Mouse (Mus musculus) hindbrain, embryonic 11.5 days (tissue): ENCODE data around the gene Gpr87. TPM values are rescaled to one million over a fixed set of nuclear protein-coding genes. Genes with fewer than 3 reads are reported as not detected.

Experiments
- ATAC-seq: fragments of 200-750 bp; cut with Nextera tagmentation; 2 replicates; pipeline ENCODE4 v1.8.0; 2017; ENCODE audit warnings: mild to moderate bottlenecking, moderate TSS enrichment, moderate library complexity; ENCODE audit not compliant: low FRiP score
- DNase-seq: peaks from one replicate; pipeline ENCODE4 v3.0.0-alpha.2; 2015; ENCODE audit warnings: low spot score
- H3K27ac ChIP-seq: fragments of 300-500 bp; sonication (generic); 2 replicates; pipeline ENCODE4 v1.5.1; 2014; ENCODE audit warnings: mild to moderate bottlenecking, low read depth, low read length
- H3K27me3 ChIP-seq: fragments of 300-500 bp; sonication (generic); 2 replicates; pipeline ENCODE4 v1.6.1; 2014; ENCODE audit warnings: mild to moderate bottlenecking, low read length, moderate library complexity, mixed read lengths; ENCODE audit not compliant: control insufficient read depth, insufficient read depth
- H3K36me3 ChIP-seq: fragments of 300-500 bp; sonication (generic); 2 replicates; pipeline ENCODE4 v1.6.1; 2014; ENCODE audit warnings: mild to moderate bottlenecking, low read length, moderate library complexity, mixed read lengths; ENCODE audit not compliant: control insufficient read depth, insufficient read depth
- H3K4me1 ChIP-seq: fragments of 300-500 bp; sonication (generic); replicated peaks from 2 replicates; pipeline ENCODE4 v1.6.1; 2014; ENCODE audit warnings: low read length, mixed read lengths; ENCODE audit not compliant: control insufficient read depth, insufficient read depth
- H3K4me2 ChIP-seq: fragments of 300-500 bp; sonication (generic); replicated peaks from 2 replicates; pipeline ENCODE4 v1.6.1; 2014; ENCODE audit warnings: mild to moderate bottlenecking, low read depth, low read length
- H3K4me3 ChIP-seq: fragments of 300-500 bp; sonication (generic); 2 replicates; pipeline ENCODE4 v1.5.1; 2014; ENCODE audit warnings: low read depth, low read length
- H3K9ac ChIP-seq: fragments of 300-500 bp; sonication (generic); 2 replicates; pipeline ENCODE4 v1.6.1; 2014; ENCODE audit warnings: low read depth, low read length
- H3K9me3 ChIP-seq: fragments of 300-500 bp; sonication (generic); 2 replicates; pipeline ENCODE4 v1.6.1; 2016; ENCODE audit warnings: low read length; ENCODE audit not compliant: control insufficient read depth
- WGBS: fragments of 180-500 bp; shearing (Covaris S2); extraction: QIAGEN DNeasy Blood & Tissue Kit; methylation state at CpG from one replicate; pipeline ENCODE4 v1.1.7; 2014; 5-methylcytosine and 5-hydroxymethylcytosine counted together
- polyA plus RNA-seq: library from polyadenylated mRNA; unstranded; fragments of >200 nt; fragmentation: Nextera tagmentation; extraction: Ambion mirVana; gene quantifications from 2 replicates; pipeline ENCODE4 v1.2.1, GENCODE M21; 2014

Gpr87 gene
- polyA plus RNA-seq, 1 experiment from 2014 or later = not detected

DNA sequence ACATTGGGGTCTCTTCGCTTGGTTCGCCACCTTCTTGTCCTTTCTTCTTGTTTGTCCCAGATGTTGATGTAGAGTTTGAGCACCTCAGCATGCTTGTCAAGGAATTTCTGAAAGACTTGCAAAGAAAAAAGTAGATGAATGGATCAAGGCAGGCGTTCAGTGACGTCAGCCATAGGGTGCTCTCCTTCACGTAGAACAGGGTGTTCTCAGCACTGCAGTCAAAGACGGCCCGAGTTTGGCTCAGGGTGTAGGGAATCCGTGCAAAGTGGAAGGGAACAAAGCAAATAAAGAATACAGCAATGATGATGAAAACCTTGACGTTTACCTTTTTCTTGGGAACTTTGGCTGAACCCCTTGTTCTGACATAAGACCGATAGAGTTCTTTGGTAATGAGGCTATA, 22.3 kb upstream of the Gpr87 start:
- Histone ChIP-seq H3K4me3 (no peak overlapping the region), H3K27ac (no peak overlapping the region), H3K9ac (no peak overlapping the region), H3K9me3 (no peaks in the 10 kb centered on the region), H3K36me3 (no peaks in the 10 kb centered on the region), H3K27me3 (no peaks in the 10 kb centered on the region), H3K4me1 (no peaks in the 10 kb centered on the region), H3K4me2 (no peak overlapping the region)
- ATAC-seq (no peak), DNase-seq (no peak)
- 95% methylated on average over 10 of the region's 10 CpGs for WGBS

DNA sequence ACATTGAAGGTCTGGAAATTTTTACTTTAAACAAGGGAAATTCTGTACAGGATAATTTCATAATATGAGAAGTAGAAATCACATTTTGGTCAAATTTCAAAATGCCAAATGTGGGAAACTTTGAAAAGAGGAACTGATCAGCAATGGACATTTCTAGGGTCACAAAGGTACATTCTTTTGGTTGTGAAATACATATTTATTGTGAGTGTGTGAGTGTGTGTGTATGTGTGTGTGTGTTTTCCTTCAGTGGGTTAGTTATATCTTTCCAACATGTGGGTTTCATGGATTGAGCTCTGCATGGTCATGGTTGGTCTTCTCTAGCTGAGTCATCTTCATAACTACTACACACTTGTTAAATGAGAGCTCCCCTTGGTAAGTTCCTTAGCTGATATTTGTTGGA, 17.5 kb upstream of the Gpr87 start:
- Histone ChIP-seq H3K4me3 (no peak overlapping the region), H3K27me3 (no peaks in the 10 kb centered on the region), H3K27ac (no peak overlapping the region), H3K9me3 (no peaks in the 10 kb centered on the region), H3K9ac (no peak overlapping the region), H3K4me1 (no peaks in the 10 kb centered on the region), H3K4me2 (no peak overlapping the region), H3K36me3 (no peaks in the 10 kb centered on the region)
- DNase-seq = no peak
- ATAC-seq = no peak

GRCm38 (mm10) chr3:59211784-59212183, 16.9 kb upstream of the Gpr87 start:
- no peak overlapping the region for H3K4me3 ChIP-seq
- no peak overlapping the region for H3K4me2 ChIP-seq
- DNase-seq (no peak), ATAC-seq (no peak)
- H3K9me3 ChIP-seq = no peaks in the 10 kb centered on the region
- no peaks in the 10 kb centered on the region for H3K36me3 ChIP-seq
- no peaks in the 10 kb centered on the region for H3K4me1 ChIP-seq
- H3K9ac ChIP-seq = no peak overlapping the region
- 88% methylated on average over 8 of the region's 8 CpGs for WGBS
- H3K27me3 ChIP-seq = no peaks in the 10 kb centered on the region
- H3K27ac ChIP-seq = no peak overlapping the region

DNA sequence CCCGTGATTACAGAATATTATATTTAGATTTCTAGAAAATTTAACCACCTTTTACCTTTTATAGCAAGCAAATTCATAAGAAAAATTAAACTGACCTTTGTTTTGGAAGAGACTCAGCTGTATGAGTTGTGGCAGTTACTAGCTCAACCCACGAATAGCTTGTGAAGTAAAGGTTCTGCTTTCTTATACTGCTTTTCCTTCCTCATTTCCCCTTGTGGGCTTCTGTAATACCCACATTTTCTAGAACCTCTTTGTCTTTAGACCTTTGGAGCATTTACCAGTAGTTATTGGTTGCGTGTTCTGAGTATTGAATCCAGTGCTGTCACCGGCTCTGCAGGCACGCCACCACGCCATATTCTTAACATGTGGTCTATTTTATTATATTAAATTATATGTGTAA, 15.8 kb upstream of the Gpr87 start, which contains the start of gene P2ry13:
TSS of gene P2ry13 (minus strand) at position 156 of the 400 bp plus-strand sequence.
- no peak within 1 kb of the TSS for H3K27ac ChIP-seq
- H3K4me1 ChIP-seq = no peaks in the 10 kb centered on the region
- H3K9ac ChIP-seq = no peak within 1 kb of the TSS
- DNase-seq (no peak), ATAC-seq (no peak)
- H3K9me3 ChIP-seq = no peaks in the 10 kb centered on the region
- no peak within 1 kb of the TSS for H3K4me3 ChIP-seq
- no peaks in the 10 kb centered on the region for H3K27me3 ChIP-seq
- H3K4me2 ChIP-seq = no peak within 1 kb of the TSS
- no peaks in the 10 kb centered on the region for H3K36me3 ChIP-seq
- 91% methylated on average over 6 of the region's 6 CpGs for WGBS

- no peak for ATAC-seq
- Histone ChIP-seq H3K27me3 (no peaks in the 10 kb centered on the region), H3K27ac (no peak overlapping the region), H3K36me3 (no peaks in the 10 kb centered on the region), H3K9me3 (no peaks in the 10 kb centered on the region), H3K4me1 (no peaks in the 10 kb centered on the region), H3K4me2 (no peak overlapping the region), H3K4me3 (no peak overlapping the region), H3K9ac (no peak overlapping the region)
- 80% methylated on average over 8 of the region's 8 CpGs for WGBS
- no peak for DNase-seq
Observed at GRCm38 (mm10) chr3:59210089-59210488, 15.2 kb upstream of the Gpr87 start.

- no peak overlapping the region for H3K4me2 ChIP-seq
- H3K36me3 ChIP-seq = no peaks in the 10 kb centered on the region
- no peak overlapping the region for H3K27ac ChIP-seq
- 69% methylated on average over 4 of the region's 4 CpGs for WGBS
- H3K4me3 ChIP-seq = no peak overlapping the region
- H3K4me1 ChIP-seq = no peaks in the 10 kb centered on the region
- DNase-seq = peak; percentile 80
- ATAC-seq = peak; percentile 69; the same call in 1 of the 2 replicates
- H3K9me3 ChIP-seq = no peaks in the 10 kb centered on the region
- H3K27me3 ChIP-seq = no peaks in the 10 kb centered on the region
- no peak overlapping the region for H3K9ac ChIP-seq
Observed at GRCm38 (mm10) chr3:59208650-59209548, 14.0 kb upstream of the Gpr87 start.

GRCm38 (mm10) chr3:59205941-59206340, 11.0 kb upstream of the Gpr87 start:
- WGBS = 84% methylated on average over 4 of the region's 4 CpGs
- no peak overlapping the region for H3K9ac ChIP-seq
- no peaks in the 10 kb centered on the region for H3K36me3 ChIP-seq
- H3K4me3 ChIP-seq = no peak overlapping the region
- ATAC-seq (no peak), DNase-seq (no peak)
- H3K27me3 ChIP-seq = no peaks in the 10 kb centered on the region
- no peak overlapping the region for H3K4me2 ChIP-seq
- H3K9me3 ChIP-seq = no peaks in the 10 kb centered on the region
- no peaks in the 10 kb centered on the region for H3K4me1 ChIP-seq
- no peak overlapping the region for H3K27ac ChIP-seq

DNA sequence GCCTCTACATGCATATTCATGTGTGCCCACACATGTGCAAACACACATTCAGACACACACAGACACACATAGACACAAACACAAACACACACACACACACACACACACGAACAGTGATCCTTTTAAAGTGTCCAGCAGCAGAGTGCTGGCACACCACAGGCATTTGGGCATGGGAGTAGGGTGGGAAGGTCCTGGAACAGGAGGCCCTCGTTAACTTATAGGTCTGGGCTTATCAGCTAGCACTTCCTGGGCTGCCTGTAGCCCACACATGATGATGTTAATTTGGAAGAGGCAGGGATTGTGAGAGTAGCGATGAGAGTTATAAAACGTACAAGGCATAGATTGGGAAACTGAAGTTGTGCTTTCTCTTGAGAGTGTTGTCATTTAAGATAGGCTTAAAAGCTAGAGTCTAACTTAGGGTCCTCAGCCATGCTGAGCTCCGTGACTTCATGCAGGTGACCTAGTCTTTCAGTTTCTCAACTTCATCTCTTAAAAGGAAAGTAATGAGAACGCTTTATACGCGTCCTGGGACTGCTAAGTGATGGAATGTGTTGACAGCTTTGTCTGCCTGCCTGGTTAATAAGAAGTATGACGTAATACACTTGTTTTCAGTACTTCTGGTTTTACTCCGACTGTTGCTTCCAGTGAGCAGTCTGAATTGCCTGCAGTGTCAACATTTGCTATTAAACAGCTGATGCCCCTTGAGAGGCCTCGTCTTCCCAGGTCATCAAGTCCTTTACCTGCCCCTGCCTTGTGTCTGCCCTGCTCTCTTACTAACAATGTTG, 10.0 kb upstream of the Gpr87 start:
- no peaks in the 10 kb centered on the region for H3K4me1 ChIP-seq

More for the DNA sequence above, 10.0 kb upstream of the Gpr87 start:
- no peak overlapping the region for H3K4me3 ChIP-seq
- 83% methylated on average over 11 of the region's 11 CpGs for WGBS
- H3K9me3 ChIP-seq = no peaks in the 10 kb centered on the region
- ATAC-seq (no peak), DNase-seq (no peak)
- H3K9ac ChIP-seq = no peak overlapping the region
- H3K36me3 ChIP-seq = no peaks in the 10 kb centered on the region
- no peaks in the 10 kb centered on the region for H3K27me3 ChIP-seq
- H3K4me2 ChIP-seq = no peak overlapping the region
- H3K27ac ChIP-seq = no peak overlapping the region
